Mouse (Mus musculus) myocyte (in vitro differentiated cells): ENCODE data around the gene Serpina1b. TPM values are rescaled to one million over a fixed set of nuclear protein-coding genes. Genes with fewer than 3 reads are reported as not detected.
"Not testable (repeated sequence)": the region's sequence is repeated elsewhere in the genome, so short reads cannot be mapped to it uniquely, and the experiment has no call there.

ENCODE experiments used
- H3K27me3 ChIP-seq: one replicate; pipeline ENCODE4 v1.6.1; 2011; ENCODE audit not compliant: control insufficient read depth, insufficient read depth, insufficient read length
- H3K36me3 ChIP-seq: one replicate; pipeline ENCODE4 v1.6.1; 2011; ENCODE audit not compliant: control insufficient read depth, insufficient read depth
- H3K4me2 ChIP-seq: one replicate; pipeline ENCODE4 v1.6.1; 2011; ENCODE audit warnings: low read depth, control low read depth
- H3K4me3 ChIP-seq: one replicate; pipeline ENCODE4 v1.5.1; 2011; ENCODE audit warnings: mild to moderate bottlenecking, control low read depth, moderate library complexity
- H3K79me2 ChIP-seq: one replicate; pipeline ENCODE4 v1.6.1; 2011; ENCODE audit not compliant: control insufficient read depth, insufficient read depth
- H3ac ChIP-seq: one replicate; pipeline ENCODE4 v1.6.1; 2011; ENCODE audit not compliant: control insufficient read depth, insufficient read length
- CEBPB ChIP-seq: IDR thresholded peaks from 2 replicates; pipeline ENCODE4 v1.6.1; 2011; ENCODE audit warnings: mild to moderate bottlenecking, moderate library complexity; ENCODE audit not compliant: poor library complexity, insufficient read depth, severe bottlenecking
- E2F4 ChIP-seq: IDR thresholded peaks from one replicate; pipeline ENCODE4 v1.6.1; 2011; ENCODE audit warnings: mild to moderate bottlenecking, control low read depth, moderate library complexity; ENCODE audit not compliant: insufficient read depth
- MAX ChIP-seq: IDR thresholded peaks from one replicate; pipeline ENCODE4 v1.6.1; 2011; ENCODE audit warnings: low read depth, mild to moderate bottlenecking, control low read depth
- MYOD1 ChIP-seq, 3 experiments: IDR thresholded peaks; one replicate each; pipeline ENCODE4 v1.6.1; 2011; ENCODE audit warnings: control low read depth in 2 of 3, low read depth in 2 of 3, mild to moderate bottlenecking in 2 of 3, moderate library complexity in 1 of 3; ENCODE audit not compliant: insufficient read length in 2 of 3, control insufficient read depth in 1 of 3
- MYOG ChIP-seq, 3 experiments: IDR thresholded peaks; one replicate each; pipeline ENCODE4 v1.6.1; 2011; ENCODE audit warnings: control low read depth in 2 of 3, low read depth in 2 of 3, mild to moderate bottlenecking in 2 of 3; ENCODE audit not compliant: insufficient read length in 2 of 3, control insufficient read depth in 1 of 3, insufficient read depth in 1 of 3
- POLR2A ChIP-seq: IDR thresholded peaks from one replicate; pipeline ENCODE4 v1.6.1; 2011; ENCODE audit warnings: low read depth, mild to moderate bottlenecking, control low read depth, moderate library complexity; ENCODE audit not compliant: insufficient read length
- POLR2AphosphoS2 ChIP-seq: IDR thresholded peaks from one replicate; pipeline ENCODE4 v1.6.1; 2011; ENCODE audit warnings: low read depth, control low read depth; ENCODE audit not compliant: insufficient read length
- REST ChIP-seq: IDR thresholded peaks from one replicate; pipeline ENCODE4 v1.6.1; 2011; ENCODE audit warnings: mild to moderate bottlenecking, control low read depth, moderate library complexity; ENCODE audit not compliant: insufficient read depth, insufficient read length
- SRF ChIP-seq: IDR thresholded peaks from one replicate; pipeline ENCODE4 v1.6.1; 2011; ENCODE audit warnings: low read depth; ENCODE audit not compliant: control insufficient read depth, insufficient read length
- TCF12 ChIP-seq: IDR thresholded peaks from one replicate; pipeline ENCODE4 v1.6.1; 2011; ENCODE audit warnings: mild to moderate bottlenecking, control low read depth; ENCODE audit not compliant: poor library complexity, insufficient read depth, severe bottlenecking
- TCF3 ChIP-seq: IDR thresholded peaks from one replicate; pipeline ENCODE4 v1.6.1; 2011; ENCODE audit warnings: low read depth, control low read depth; ENCODE audit not compliant: insufficient read length
- USF1 ChIP-seq: IDR thresholded peaks from one replicate; pipeline ENCODE4 v1.6.1; 2011; ENCODE audit warnings: low read depth, mild to moderate bottlenecking, control low read depth, moderate library complexity
- polyA plus RNA-seq: library from polyadenylated mRNA; unstranded; fragments of >200 nt; fragmentation: generic; extraction: Trizol; gene quantifications from one replicate; pipeline ENCODE4 v1.2.1, GENCODE M21; 2012; ENCODE audit warnings: missing spikeins

Serpina1b gene
- polyA plus RNA-seq, 1 experiment, result not detected

- no peak overlapping the region for H3K4me2 ChIP-seq
- H3K4me3 ChIP-seq, result no peak overlapping the region
- TF ChIP-seq CEBPB (no peak), POLR2A (no peak), POLR2AphosphoS2 (no peak), USF1 (no peak), TCF3 (no peak), MAX (no peak), MYOD1 (IDR thresholded peaks at IDR 0.05; ENCODE audit: control insufficient read depth in 1 of 3, insufficient read length in 2 of 3, low read depth in 2 of 3) (no peak), REST (no peak), E2F4 (no peak), MYOG (IDR thresholded peaks at IDR 0.05; ENCODE audit: control insufficient read depth in 1 of 3, insufficient read depth in 1 of 3, insufficient read length in 2 of 3, low read depth in 2 of 3) (no peak), SRF (no peak), TCF12 (no peak)
- no peaks in the 10 kb centered on the region for H3K27me3 ChIP-seq
- H3ac ChIP-seq, result no peak overlapping the region
- H3K79me2 ChIP-seq, result no peaks in the 10 kb centered on the region
- no peaks in the 10 kb centered on the region for H3K36me3 ChIP-seq
Measured at GRCm38 (mm10) chr12:103681739-103682138, 148.4 kb downstream of the Serpina1b start.

GRCm38 (mm10) chr12:103681169-103681568 lies 149.0 kb downstream of the Serpina1b start:
- Histone ChIP-seq H3ac (no peak overlapping the region), H3K36me3 (no peaks in the 10 kb centered on the region), H3K27me3 (no peaks in the 10 kb centered on the region), H3K4me3 (no peak overlapping the region), H3K4me2 (no peak overlapping the region), H3K79me2 (no peaks in the 10 kb centered on the region)
- TF ChIP-seq TCF3, result no peak
- no peak for TF ChIP-seq POLR2A
- no peak for TF ChIP-seq POLR2AphosphoS2
- no peak for TF ChIP-seq CEBPB

GRCm38 (mm10) chr12:103679853-103680252 lies 150.3 kb downstream of the Serpina1b start:
- H3ac ChIP-seq, H3K27me3 ChIP-seq, H3K4me2 ChIP-seq, H3K4me3 ChIP-seq, H3K79me2 ChIP-seq, H3K36me3 ChIP-seq: not testable (repeated sequence)

Other genes with a start within 250 kb of the Serpina1b start
- gene Serpina10, start 198.9 kb downstream of the Serpina1b start, polyA plus RNA-seq, result not detected
- 0.20 TPM for gene Serpina6, start 173.2 kb downstream of the Serpina1b start, polyA plus RNA-seq
- gene Serpina16, start 154.2 kb downstream of the Serpina1b start, polyA plus RNA-seq, result not detected
- gene Serpina1f, start 134.8 kb downstream of the Serpina1b start, polyA plus RNA-seq, result not detected
- gene Serpina1d, start 56.8 kb downstream of the Serpina1b start, polyA plus RNA-seq, result 0.12 TPM
- not detected for gene Serpina1a, start 33.2 kb upstream of the Serpina1b start, polyA plus RNA-seq
- not detected for gene Serpina1c, start 74.5 kb upstream of the Serpina1b start, polyA plus RNA-seq
- gene Serpina1e, start 128.6 kb upstream of the Serpina1b start, polyA plus RNA-seq, result 0.53 TPM
- gene Serpina11, start 159.6 kb upstream of the Serpina1b start, polyA plus RNA-seq, result 0.10 TPM
- gene Serpina9, start 183.4 kb upstream of the Serpina1b start, polyA plus RNA-seq, result 0.14 TPM
- gene Serpina12, start 214.1 kb upstream of the Serpina1b start, polyA plus RNA-seq, result 0.16 TPM